Mouse (Mus musculus): ENCODE data around the gene Srgap2.

Gene Srgap2

GRCm38 (mm10) chr1:131245926-131246325, 281.2 kb downstream of the Srgap2 start:
- DNase-seq (ENCODE audit: low spot score) = peak; percentile 55

- peak; percentile 56 for DNase-seq (ENCODE audit: low spot score)
These were observed 281.9 kb downstream of the Srgap2 start, which contains the start of gene Rassf5 for GRCm38 (mm10) chr1:131245089-131245856. Gene Rassf5 (minus strand): TSS chr1:131245258.

- DNase-seq (ENCODE audit: low spot score) = no peak
These were observed 282.5 kb downstream of the Srgap2 start for GRCm38 (mm10) chr1:131244536-131245088.

GRCm38 (mm10) chr1:131242956-131243355, 284.2 kb downstream of the Srgap2 start:
- no peak for DNase-seq (ENCODE audit: low spot score)

- DNase-seq (ENCODE audit: low spot score) = no peak
These were observed 287.5 kb downstream of the Srgap2 start for GRCm38 (mm10) chr1:131239576-131240193.

GRCm38 (mm10) chr1:131238931-131239381, 288.2 kb downstream of the Srgap2 start:
- DNase-seq (ENCODE audit: low spot score) = no peak

GRCm38 (mm10) chr1:131236077-131236476, 291.1 kb downstream of the Srgap2 start:
- no peak for DNase-seq (ENCODE audit: low spot score)
